Mouse (Mus musculus) 3T3-L1 (cell line): ENCODE data around the gene Mageb16.

Experiments used
- DNase-seq: peaks from one replicate; pipeline ENCODE4 v3.0.0-alpha.2; 2015; ENCODE audit warnings: low read depth, low spot score

The Mageb16 gene

GRCm38 (mm10) chrX:79671411-79671810 lies at the start of gene Mageb16:
TSS of gene Mageb16 (minus strand) at chrX:79671435.
- no peak for DNase-seq

- DNase-seq = peak; percentile 86
Observed at GRCm38 (mm10) chrX:79651091-79651490, 20.1 kb downstream of the Mageb16 start.

- no peak for DNase-seq
Observed at GRCm38 (mm10) chrX:79635396-79635795, 35.8 kb downstream of the Mageb16 start.

GRCm38 (mm10) chrX:79606462-79606861 lies 64.8 kb downstream of the Mageb16 start:
- DNase-seq = no peak
